Mouse (Mus musculus) megakaryocyte-erythroid progenitor cell, adult 5-6 weeks (primary cell): Measurements from ENCODE around the gene Grin2c. TPM values are rescaled to one million over a fixed set of nuclear protein-coding genes. Genes with fewer than 3 reads are reported as not detected.

ENCODE experiments used
- ATAC-seq: replicated peaks from 2 replicates; pipeline ENCODE4 v1.8.0; 2016; ENCODE audit warnings: mild to moderate bottlenecking, inconsistent platforms; ENCODE audit not compliant: severe bottlenecking, poor library complexity, low FRiP score, low TSS enrichment
- total RNA-seq, 2 experiments: library from RNA; stranded (forward) in 1 of 2; stranded (reverse) in 1 of 2; fragments of 200-1000, 215-1000 nt in 1 of 2; fragments of >200 nt in 1 of 2; fragmentation: Nextera tagmentation in 1 of 2; gene quantifications; 2 replicates each; pipeline ENCODE4 v1.2.3; 2014 to 2017

Grin2c gene
- total RNA-seq, 2 experiments from 2014 or later = not detected

DNA sequence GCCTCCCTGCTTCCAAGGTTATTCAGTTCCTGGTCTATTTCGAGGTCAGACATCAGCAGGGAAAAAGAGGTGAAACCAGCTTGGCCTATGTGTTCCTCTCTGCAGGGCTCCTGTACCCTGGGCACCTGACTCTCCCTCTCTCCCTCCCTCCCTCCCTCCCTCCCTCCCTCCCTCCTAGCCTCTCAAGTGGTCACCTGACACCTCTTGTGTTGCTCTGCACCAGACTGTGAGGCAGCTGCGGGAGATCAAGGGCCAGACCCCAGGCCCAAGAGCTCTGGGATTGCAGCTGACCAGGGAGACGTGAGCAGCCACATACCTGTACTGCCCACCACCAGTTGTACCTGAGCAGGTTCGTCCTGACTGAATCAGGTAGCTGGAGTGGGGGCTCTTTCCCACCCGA is 51.9 kb downstream of the Grin2c start:
- ATAC-seq = no peak

DNA sequence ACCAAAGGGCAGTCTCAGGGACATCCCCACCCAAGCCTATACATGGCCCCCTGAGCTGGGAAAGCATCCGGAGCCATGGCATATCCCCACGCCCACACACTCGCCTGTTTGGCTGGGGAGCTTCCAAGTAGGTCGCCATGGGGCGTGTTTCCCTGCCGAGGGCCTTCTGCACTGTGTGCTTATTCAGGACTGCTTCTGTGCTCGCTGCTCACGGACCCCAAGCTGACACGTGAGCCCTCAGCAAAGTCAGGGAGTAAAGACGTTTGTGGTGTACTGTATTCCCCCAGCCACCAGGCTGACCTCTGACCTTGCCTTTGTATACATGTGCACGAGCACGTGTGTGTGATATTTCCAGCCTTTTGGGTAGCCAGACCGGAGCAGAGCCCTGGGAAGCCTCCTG is 54.9 kb downstream of the Grin2c start:
- no peak for ATAC-seq

DNA sequence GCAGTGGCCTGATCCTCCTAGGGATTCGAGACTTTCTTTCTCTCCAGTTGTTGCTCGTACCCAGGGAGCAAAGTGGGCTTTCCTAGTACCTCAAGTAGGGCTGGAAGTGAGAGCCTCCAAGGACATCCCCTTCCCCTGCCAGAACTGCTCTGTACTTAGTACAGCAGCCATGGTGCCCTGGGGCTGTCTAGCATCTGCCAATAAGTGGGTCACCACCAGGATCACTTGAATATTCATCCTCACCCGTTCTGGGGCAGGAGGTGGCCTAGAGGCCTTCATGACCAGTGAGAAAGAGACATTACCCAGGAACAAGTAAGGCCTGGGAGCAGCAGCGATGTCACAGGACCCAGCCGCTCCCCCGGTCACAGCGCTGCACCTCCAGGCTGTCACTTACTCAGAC is 57.1 kb downstream of the Grin2c start:
- no peak for ATAC-seq

DNA sequence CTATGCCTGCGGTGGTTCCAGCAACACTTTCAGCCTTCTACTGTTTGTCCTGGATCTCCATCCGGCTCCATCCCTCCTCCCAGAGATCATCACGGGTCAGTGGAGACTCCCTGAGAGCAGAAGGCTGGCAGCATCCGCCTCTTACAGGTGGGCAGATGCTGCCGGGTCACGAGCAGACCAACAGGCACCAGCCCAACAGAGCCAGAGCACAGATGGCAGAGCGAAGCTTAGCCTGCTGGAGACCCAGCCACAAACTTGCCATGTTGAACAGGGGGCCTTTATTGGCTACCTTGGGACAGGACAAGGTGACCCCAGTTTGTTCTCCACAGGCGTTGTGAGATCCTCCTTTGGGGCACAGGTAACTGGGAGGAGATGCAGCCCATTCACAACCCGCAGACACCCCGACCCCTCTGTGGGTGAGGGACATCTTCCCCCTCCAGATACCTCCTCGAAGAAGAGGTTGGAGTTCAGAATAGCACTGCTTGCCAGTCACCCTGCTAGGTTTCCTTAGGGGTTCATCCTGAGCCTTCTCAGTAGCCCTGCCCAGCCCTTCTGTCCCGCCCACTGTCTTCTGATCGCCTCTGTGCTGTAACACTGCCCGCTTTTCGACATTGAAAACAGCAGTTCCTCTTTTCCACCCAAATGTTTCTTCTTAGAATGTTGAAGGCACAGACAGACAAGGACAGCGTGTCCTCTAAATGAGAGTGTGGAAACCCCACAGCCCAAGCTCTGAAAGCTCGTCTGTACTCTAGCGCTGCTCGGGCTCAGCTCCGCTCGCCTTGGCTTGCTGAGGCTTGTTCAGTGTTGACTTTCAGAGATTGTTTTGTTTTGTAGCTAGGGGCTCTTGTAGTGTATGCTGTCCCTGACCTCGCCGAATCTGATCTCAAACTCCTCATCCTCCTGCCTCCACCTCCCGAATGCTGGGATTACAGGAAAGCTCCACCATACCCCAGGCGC is 58.0 kb downstream of the Grin2c start:
- ATAC-seq = no peak

DNA sequence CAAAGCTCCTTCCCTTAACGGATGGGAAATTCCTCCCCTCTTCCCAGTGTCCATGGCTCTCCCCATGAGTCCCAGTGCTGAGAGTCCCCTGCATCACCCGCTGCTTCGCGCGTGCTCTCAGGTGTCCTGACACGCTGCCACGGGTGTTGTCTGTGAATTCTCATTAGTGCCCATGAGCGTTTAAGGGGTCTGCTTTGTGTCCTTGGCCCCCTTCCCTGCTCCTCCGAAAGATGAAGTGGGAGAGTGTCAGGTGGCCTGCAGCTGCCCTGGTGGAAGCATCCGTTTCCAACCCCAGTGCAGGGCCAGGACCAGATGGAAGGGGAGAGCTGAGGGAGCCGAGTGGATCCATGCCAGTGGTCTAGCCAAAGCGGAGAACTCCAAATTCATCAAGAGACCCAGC is 58.9 kb downstream of the Grin2c start:
- ATAC-seq = no peak

DNA sequence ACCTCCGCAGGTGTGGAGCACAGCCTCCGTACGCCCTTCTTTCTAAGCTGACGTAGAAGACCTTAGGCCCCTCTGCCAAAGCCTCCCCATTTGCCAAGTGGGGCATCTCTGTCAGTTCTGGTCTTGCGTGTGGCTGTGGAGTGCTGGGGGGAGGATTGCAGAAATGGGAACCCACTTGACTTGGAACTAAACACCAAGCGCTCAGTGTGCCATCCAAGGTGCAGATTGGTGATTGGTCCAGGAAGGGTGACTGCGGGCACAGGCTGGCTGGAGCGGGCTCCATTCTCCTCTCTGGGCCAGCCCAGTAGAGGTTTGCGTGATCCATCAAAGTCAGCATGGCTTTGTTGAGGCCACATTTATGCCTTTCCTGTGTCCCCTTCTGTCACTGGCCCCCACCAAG is 64.3 kb downstream of the Grin2c start:
- no peak for ATAC-seq

DNA sequence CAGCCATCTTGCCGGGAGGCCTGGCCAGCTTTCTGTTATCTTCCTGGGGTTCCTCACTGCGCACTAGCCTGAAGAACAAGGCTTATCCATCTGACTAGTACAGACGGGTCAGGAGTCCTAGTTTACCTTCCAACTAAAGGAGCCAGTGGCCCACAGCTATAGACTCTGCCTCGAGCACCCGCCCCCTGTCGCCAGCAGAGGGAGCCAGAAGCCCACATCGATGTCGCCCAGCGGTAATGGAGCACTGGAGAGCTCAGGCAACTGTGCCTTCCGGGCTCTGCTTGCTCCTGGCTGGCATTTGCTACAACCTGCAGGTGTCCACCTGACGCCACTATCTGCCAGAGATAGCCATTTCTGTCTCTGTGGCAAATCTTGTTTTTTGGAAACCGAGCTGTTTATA is 64.7 kb downstream of the Grin2c start:
- ATAC-seq = peak; percentile 86

DNA sequence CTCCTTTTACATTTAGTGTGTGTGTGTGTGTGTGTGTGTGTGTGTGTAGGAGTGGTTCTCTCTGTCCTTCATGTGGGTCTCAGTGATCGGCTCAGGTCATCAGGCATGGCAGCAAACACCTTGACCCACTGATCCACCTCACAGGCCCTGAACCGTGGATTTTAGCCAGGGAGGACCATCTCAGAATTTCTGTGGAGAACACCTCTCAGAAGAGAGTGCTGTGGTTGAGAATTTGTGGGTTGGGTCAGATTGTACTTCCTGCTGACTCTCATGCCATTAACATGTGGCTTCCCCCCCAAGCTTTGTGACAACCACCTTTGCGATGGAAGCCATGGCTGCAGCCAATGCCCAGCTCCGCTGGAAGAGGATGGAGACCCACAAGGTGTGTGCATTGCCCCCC is 66.5 kb downstream of the Grin2c start:
- ATAC-seq = no peak

Other genes with a start within 250 kb of the Grin2c start
- not detected in 2 replicates for gene Cd300ld4, start 240.2 kb downstream of the Grin2c start, total RNA-seq (2014; fragmentation: Nextera tagmentation)
- 1.3 TPM in 1 of 2 replicates, not detected in the other for gene Cd300ld4, start 240.2 kb downstream of the Grin2c start, total RNA-seq (2017)
- not detected in 2 replicates for gene Cd300ld5, start 229.5 kb downstream of the Grin2c start, total RNA-seq (2014; fragmentation: Nextera tagmentation)
- 1.3 TPM in 1 of 2 replicates, not detected in the other for gene Cd300ld5, start 229.5 kb downstream of the Grin2c start, total RNA-seq (2017)
- not detected in 2 replicates for gene Cd300ld3, start 218.8 kb downstream of the Grin2c start, total RNA-seq (2014; fragmentation: Nextera tagmentation)
- gene Cd300ld3, start 218.8 kb downstream of the Grin2c start, total RNA-seq (2017) = 1.3 TPM in 1 of 2 replicates, not detected in the other
- not detected in 2 replicates for gene Cd300e, start 205.1 kb downstream of the Grin2c start, total RNA-seq (2014; fragmentation: Nextera tagmentation)
- not detected in 2 replicates for gene Cd300e, start 205.1 kb downstream of the Grin2c start, total RNA-seq (2017)
- gene Rab37, start 175.8 kb downstream of the Grin2c start, total RNA-seq (2014; fragmentation: Nextera tagmentation) = 24.4 and 34.3 TPM in 2 replicates
- 23.5 and 74.4 TPM in 2 replicates for gene Rab37, start 175.8 kb downstream of the Grin2c start, total RNA-seq (2017)
- gene Cd300lf, start 133.3 kb downstream of the Grin2c start, total RNA-seq (2014; fragmentation: Nextera tagmentation) = 2.1 TPM in 1 of 2 replicates, not detected in the other
- gene Cd300lf, start 133.3 kb downstream of the Grin2c start, total RNA-seq (2017) = 1.0 and 3.4 TPM in 2 replicates
- gene Slc9a3r1, start 103.9 kb downstream of the Grin2c start, total RNA-seq (2014; fragmentation: Nextera tagmentation) = 20.4 and 22.2 TPM in 2 replicates
- 25.9 and 28.3 TPM in 2 replicates for gene Slc9a3r1, start 103.9 kb downstream of the Grin2c start, total RNA-seq (2017)
- gene Tmem104, start 79.8 kb downstream of the Grin2c start, total RNA-seq (2014; fragmentation: Nextera tagmentation) = 5.0 and 10.1 TPM in 2 replicates
- gene Tmem104, start 79.8 kb downstream of the Grin2c start, total RNA-seq (2017) = 1.8 and 7.9 TPM in 2 replicates
- gene Nat9, start 79.4 kb downstream of the Grin2c start, total RNA-seq (2014; fragmentation: Nextera tagmentation) = 15.0 and 24.9 TPM in 2 replicates
- 19.4 and 51.5 TPM in 2 replicates for gene Nat9, start 79.4 kb downstream of the Grin2c start, total RNA-seq (2017)
- 17.0 and 18.6 TPM in 2 replicates for gene Fdxr, start 9.8 kb upstream of the Grin2c start, total RNA-seq (2014; fragmentation: Nextera tagmentation)
- 5.9 and 20.8 TPM in 2 replicates for gene Fdxr, start 9.8 kb upstream of the Grin2c start, total RNA-seq (2017)
- gene Fads6, start 30.4 kb upstream of the Grin2c start, total RNA-seq (2014; fragmentation: Nextera tagmentation) = 0.17 TPM in 1 of 2 replicates, not detected in the other
- gene Fads6, start 30.4 kb upstream of the Grin2c start, total RNA-seq (2017) = 0.38 TPM in 1 of 2 replicates, not detected in the other
- gene Otop2, start 39.9 kb upstream of the Grin2c start, total RNA-seq (2014; fragmentation: Nextera tagmentation) = not detected in 2 replicates
- gene Otop2, start 39.9 kb upstream of the Grin2c start, total RNA-seq (2017) = not detected in 2 replicates
- gene Ush1g, start 54.8 kb upstream of the Grin2c start, total RNA-seq (2014; fragmentation: Nextera tagmentation) = not detected in 2 replicates
- not detected in 2 replicates for gene Ush1g, start 54.8 kb upstream of the Grin2c start, total RNA-seq (2017)
- gene Otop3, start 67.5 kb upstream of the Grin2c start, total RNA-seq (2014; fragmentation: Nextera tagmentation) = not detected in 2 replicates
- gene Otop3, start 67.5 kb upstream of the Grin2c start, total RNA-seq (2017) = not detected in 2 replicates
- gene Hid1, start 100.5 kb upstream of the Grin2c start, total RNA-seq (2014; fragmentation: Nextera tagmentation) = 0.17 TPM in 1 of 2 replicates, not detected in the other
- not detected in 2 replicates for gene Hid1, start 100.5 kb upstream of the Grin2c start, total RNA-seq (2017)
- gene Cdr2l, start 114.7 kb upstream of the Grin2c start, total RNA-seq (2014; fragmentation: Nextera tagmentation) = not detected in 2 replicates
- 0.38 TPM in 1 of 2 replicates, not detected in the other for gene Cdr2l, start 114.7 kb upstream of the Grin2c start, total RNA-seq (2017)
- 81.8 and 92.4 TPM in 2 replicates for gene Mrpl58, start 136.5 kb upstream of the Grin2c start, total RNA-seq (2014; fragmentation: Nextera tagmentation)
- gene Mrpl58, start 136.5 kb upstream of the Grin2c start, total RNA-seq (2017) = 56.9 and 64.4 TPM in 2 replicates
- 864 and 908 TPM in 2 replicates for gene Atp5h, start 152.7 kb upstream of the Grin2c start, total RNA-seq (2014; fragmentation: Nextera tagmentation)
- gene Atp5h, start 152.7 kb upstream of the Grin2c start, total RNA-seq (2017) = 793 and 990 TPM in 2 replicates
- 17.4 and 18.4 TPM in 2 replicates for gene Kctd2, start 152.9 kb upstream of the Grin2c start, total RNA-seq (2014; fragmentation: Nextera tagmentation)
- 10.9 and 13.0 TPM in 2 replicates for gene Kctd2, start 152.9 kb upstream of the Grin2c start, total RNA-seq (2017)
- gene Trim80, start 173.3 kb upstream of the Grin2c start, total RNA-seq (2014; fragmentation: Nextera tagmentation) = not detected in 2 replicates
- gene Trim80, start 173.3 kb upstream of the Grin2c start, total RNA-seq (2017) = not detected in 2 replicates
- gene Slc16a5, start 195.2 kb upstream of the Grin2c start, total RNA-seq (2014; fragmentation: Nextera tagmentation) = not detected in 2 replicates
- gene Slc16a5, start 195.2 kb upstream of the Grin2c start, total RNA-seq (2017) = not detected in 2 replicates
- 4.2 and 10.1 TPM in 2 replicates for gene Armc7, start 208.4 kb upstream of the Grin2c start, total RNA-seq (2014; fragmentation: Nextera tagmentation)
- gene Armc7, start 208.4 kb upstream of the Grin2c start, total RNA-seq (2017) = 8.3 and 8.7 TPM in 2 replicates
- gene Nt5c, start 224.6 kb upstream of the Grin2c start, total RNA-seq (2014; fragmentation: Nextera tagmentation) = 81.6 and 117 TPM in 2 replicates
- gene Nt5c, start 224.6 kb upstream of the Grin2c start, total RNA-seq (2017) = 79.8 and 101 TPM in 2 replicates
- gene Jpt1, start 247.1 kb upstream of the Grin2c start, total RNA-seq (2014; fragmentation: Nextera tagmentation) = 167 and 191 TPM in 2 replicates
- gene Jpt1, start 247.1 kb upstream of the Grin2c start, total RNA-seq (2017) = 122 and 142 TPM in 2 replicates